Mouse (Mus musculus) MEL (cell line): ENCODE measurements around the gene Gnat2. TPM values are rescaled to one million over a fixed set of nuclear protein-coding genes. Genes with fewer than 3 reads are reported as not detected.
A peak's percentile ranks its signal among the peaks of the same experiment; 100 is the strongest.

Experiments
- DNase-seq: peaks from one replicate; pipeline ENCODE4 v3.0.0; 2011; ENCODE audit warnings: low read depth, low spot score
- H3K27ac ChIP-seq: 2 replicates; pipeline ENCODE4 v1.5.1; 2012; ENCODE audit warnings: low read depth, mild to moderate bottlenecking, control low read depth, low read length, moderate library complexity; ENCODE audit not compliant: control insufficient read depth
- H3K27me3 ChIP-seq, 2 experiments: fragments of 150-350 bp in 1 of 2; sonication (generic) in 1 of 2; 2 replicates each; pipeline ENCODE4 v1.6.1; 2012; ENCODE audit warnings: low read length in 2 of 2, mild to moderate bottlenecking in 2 of 2, improper control_type of control experiment in 1 of 2, moderate library complexity in 1 of 2; ENCODE audit not compliant: insufficient read depth in 2 of 2, control insufficient read depth in 1 of 2
- H3K36me3 ChIP-seq, 2 experiments: 2 replicates each; pipeline ENCODE4 v1.6.1; 2012 to 2014; ENCODE audit warnings: low read length in 2 of 2, improper control_type of control experiment in 1 of 2, inconsistent platforms in 1 of 2, mild to moderate bottlenecking in 1 of 2; ENCODE audit not compliant: insufficient read depth in 2 of 2, control insufficient read depth in 1 of 2
- H3K4me1 ChIP-seq, 2 experiments: fragments of 150-350 bp in 1 of 2; sonication (generic) in 1 of 2; 2 replicates each; pipeline ENCODE4 v1.6.1; 2012; ENCODE audit warnings: low read length in 2 of 2, improper control_type of control experiment in 1 of 2, mild to moderate bottlenecking in 1 of 2; ENCODE audit not compliant: insufficient read depth in 2 of 2, control insufficient read depth in 1 of 2
- H3K4me3 ChIP-seq, 2 experiments: fragments of 150-350 bp in 1 of 2; sonication (generic) in 1 of 2; 2 replicates each; pipeline ENCODE4 v1.5.1; 2012; ENCODE audit warnings: low read depth in 2 of 2, low read length in 2 of 2, mild to moderate bottlenecking in 2 of 2, moderate library complexity in 2 of 2, control low read depth in 1 of 2, improper control_type of control experiment in 1 of 2; ENCODE audit not compliant: control insufficient read depth in 1 of 2, insufficient read depth in 1 of 2
- H3K79me2 ChIP-seq: 2 replicates; pipeline ENCODE4 v1.6.1; 2012; ENCODE audit warnings: mild to moderate bottlenecking, low read length, moderate library complexity; ENCODE audit not compliant: control insufficient read depth, poor library complexity, insufficient read depth
- H3K9ac ChIP-seq: 2 replicates; pipeline ENCODE4 v1.6.1; 2012; ENCODE audit warnings: low read depth, mild to moderate bottlenecking, control low read depth, low read length, moderate library complexity; ENCODE audit not compliant: control insufficient read depth, poor library complexity, severe bottlenecking
- H3K9me3 ChIP-seq: fragments of 150-350 bp; sonication (generic); replicated peaks from 2 replicates; pipeline ENCODE4 v1.6.1; 2012; ENCODE audit warnings: mild to moderate bottlenecking, low read length, improper control_type of control experiment, moderate library complexity; ENCODE audit not compliant: insufficient read depth
- CTCF ChIP-seq, 3 experiments: IDR thresholded peaks in 2 of 3; conservative IDR thresholded peaks in 1 of 3; 2 replicates each; pipeline ENCODE4 v1.5.1; 2011 to 2012; ENCODE audit warnings: low read length in 3 of 3, low read depth in 2 of 3, mild to moderate bottlenecking in 2 of 3, improper control_type of control experiment in 1 of 3, inconsistent platforms in 1 of 3, mixed read lengths in 1 of 3, moderate library complexity in 1 of 3; ENCODE audit not compliant: control insufficient read depth in 1 of 3, insufficient read depth in 1 of 3, poor library complexity in 1 of 3, severe bottlenecking in 1 of 3
- ETS1 ChIP-seq: IDR thresholded peaks from 2 replicates; pipeline ENCODE4 v1.6.1; 2012; ENCODE audit warnings: low read depth, mild to moderate bottlenecking, inconsistent platforms, low read length, improper control_type of control experiment, moderate library complexity
- HCFC1 ChIP-seq: IDR thresholded peaks from 2 replicates; pipeline ENCODE4 v1.6.1; 2012; ENCODE audit warnings: low read depth, mild to moderate bottlenecking, inconsistent platforms, low read length, improper control_type of control experiment, moderate library complexity
- JUND ChIP-seq: IDR thresholded peaks from 2 replicates; pipeline ENCODE4 v1.6.1; 2011; ENCODE audit warnings: low read depth, mild to moderate bottlenecking, improper control_type of control experiment, low read length
- KAT2A ChIP-seq: conservative IDR thresholded peaks from 2 replicates; pipeline ENCODE4 v1.6.1; 2012; ENCODE audit warnings: low read depth, low read length, improper control_type of control experiment, inconsistent platforms
- MAFK ChIP-seq: IDR thresholded peaks from 2 replicates; pipeline ENCODE4 v1.6.1; 2011; ENCODE audit warnings: low read depth, mild to moderate bottlenecking, low read length, improper control_type of control experiment, borderline replicate concordance
- MAZ ChIP-seq: IDR thresholded peaks from 2 replicates; pipeline ENCODE4 v1.6.1; 2012; ENCODE audit warnings: low read depth, mild to moderate bottlenecking, inconsistent platforms, low read length, improper control_type of control experiment
- RAD21 ChIP-seq: IDR thresholded peaks from 2 replicates; pipeline ENCODE4 v1.6.1; 2011; ENCODE audit warnings: mild to moderate bottlenecking, low read depth, low read length, improper control_type of control experiment
- RCOR1 ChIP-seq: IDR thresholded peaks from 2 replicates; pipeline ENCODE4 v1.6.1; 2012; ENCODE audit warnings: low read depth, mild to moderate bottlenecking, inconsistent platforms, low read length, improper control_type of control experiment
- SMC3 ChIP-seq: IDR thresholded peaks from 2 replicates; pipeline ENCODE4 v1.6.1; 2011; ENCODE audit warnings: low read depth, low read length, improper control_type of control experiment
- TAL1 ChIP-seq: IDR thresholded peaks from 2 replicates; pipeline ENCODE4 v1.6.1; 2012; ENCODE audit warnings: mild to moderate bottlenecking, inconsistent platforms, low read length, moderate library complexity, mixed read lengths
- USF2 ChIP-seq, 2 experiments: IDR thresholded peaks; 2 replicates each; pipeline ENCODE4 v1.6.1; 2011 to 2012; ENCODE audit warnings: improper control_type of control experiment in 2 of 2, low read length in 2 of 2, borderline replicate concordance in 1 of 2, inconsistent platforms in 1 of 2, low read depth in 1 of 2, mild to moderate bottlenecking in 1 of 2; ENCODE audit not compliant: insufficient read depth in 1 of 2
- ZC3H11A ChIP-seq: IDR thresholded peaks from 2 replicates; pipeline ENCODE4 v1.6.1; 2012; ENCODE audit warnings: low read depth, mild to moderate bottlenecking, inconsistent platforms, low read length, improper control_type of control experiment
- ZKSCAN1 ChIP-seq: IDR thresholded peaks from 2 replicates; pipeline ENCODE4 v1.6.1; 2012; ENCODE audit warnings: low read depth, mild to moderate bottlenecking, inconsistent platforms, low read length, improper control_type of control experiment, moderate library complexity
- polyA plus RNA-seq, 2 experiments: library from polyadenylated mRNA; stranded (reverse) in 1 of 2; unstranded in 1 of 2; fragments of >175 nt in 1 of 2; fragments of >200 nt in 1 of 2; gene quantifications; 2 replicates each; pipeline versions ENCODE4 v1.2.1 to v1.2.4; 2012; ENCODE audit warnings: low replicate concordance in 2 of 2, low read depth in 1 of 2; ENCODE audit not compliant: insufficient read length in 2 of 2, insufficient read depth in 1 of 2, missing spikeins in 1 of 2
- total RNA-seq: library from RNA; depleted of rRNA; stranded (reverse); fragments of 300-350 nt; gene quantifications from 2 replicates; pipeline ENCODE4 v1.2.3, GENCODE M21; 2012

Gene Gnat2
- total and polyA plus RNA-seq, 3 experiments: 4.7 to 12.4 TPM; not detected in 1

DNA sequence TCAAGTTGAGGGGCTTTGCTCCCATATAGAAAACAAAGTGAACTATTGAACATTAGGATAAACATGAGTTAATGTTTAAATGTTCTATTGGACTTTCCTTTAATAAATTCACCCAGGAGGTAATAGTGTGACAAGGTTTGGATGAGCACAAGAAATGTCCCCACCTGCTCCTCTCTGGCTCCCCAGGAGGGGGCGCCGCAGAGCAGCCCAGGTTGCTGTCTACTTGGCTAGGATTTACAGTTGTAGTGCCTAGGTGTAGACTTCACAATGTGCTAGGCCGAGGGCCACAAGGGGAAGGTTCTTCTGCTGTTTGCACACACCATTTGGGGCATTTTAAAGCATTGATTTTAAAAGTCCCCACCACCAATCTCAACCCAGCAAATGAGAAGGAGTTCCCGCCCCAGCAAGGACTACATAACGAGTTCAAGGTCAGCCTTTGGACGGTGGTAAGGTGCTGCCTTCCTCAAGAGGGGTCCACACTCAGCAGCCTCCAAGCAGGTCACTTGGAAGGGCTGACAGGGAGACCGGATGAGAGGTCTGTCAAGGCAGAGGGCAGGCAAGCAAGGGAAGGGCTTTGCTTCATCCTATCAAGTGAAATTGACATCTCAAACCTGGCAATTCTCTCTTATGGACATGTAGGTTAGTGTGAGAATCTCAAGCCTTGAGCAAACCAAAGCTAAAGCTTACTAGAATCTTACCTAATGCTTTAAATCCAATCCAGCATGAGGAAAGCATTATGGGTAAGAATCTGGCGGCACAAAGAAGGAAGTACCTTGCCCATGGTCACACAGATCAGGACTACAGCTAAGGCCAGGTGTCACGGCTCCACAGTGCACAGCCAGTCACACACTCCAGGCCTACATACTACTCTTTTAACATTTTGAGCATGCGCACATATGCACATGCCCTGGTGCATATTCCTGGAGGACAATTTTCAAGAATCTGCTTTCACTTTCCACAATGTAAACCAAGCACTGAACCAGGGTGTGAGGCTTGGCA lies 22.0 kb upstream of the Gnat2 start:
- peaks cover 4 to 9% of the 10 kb centered on the region in 2 experiments; a peak in 3 of 4 replicates for H3K4me1 ChIP-seq
- H3K36me3 ChIP-seq: peaks cover 3 to 7% of the 10 kb centered on the region in 2 experiments; a peak in 2 of 4 replicates
- H3K27me3 ChIP-seq: no peaks in the 10 kb centered on the region
- H3K9me3 ChIP-seq: no peaks in the 10 kb centered on the region
- H3K4me3 ChIP-seq: peak overlapping the region; percentile 52 to 53
- no peak overlapping the region for H3K27ac ChIP-seq
- peak; percentile 82 for DNase-seq
- TF ChIP-seq CTCF (IDR thresholded peaks at IDR 0.05 in 2 of 3, conservative IDR thresholded peaks at IDR 0.05 in 1 of 3; ENCODE audit: control insufficient read depth in 1 of 3, insufficient read depth in 1 of 3, low read depth in 2 of 3, low read length in 3 of 3, poor library complexity in 1 of 3, severe bottlenecking in 1 of 3) (peak; percentile 94 to 95 (median 94)), ETS1 (no peak), KAT2A (no peak), TAL1 (no peak), HCFC1 (0 out of 2 replicates have a peak, but pooled peaks have one; percentile 12), RAD21 (peak; percentile 69), SMC3 (peak; percentile 94), RCOR1 (peak; percentile 27; the same call in 1 of the 2 replicates), ZC3H11A (peak; percentile 37; the same call in 1 of the 2 replicates)
- H3K79me2 ChIP-seq: no peaks in the 10 kb centered on the region
- H3K9ac ChIP-seq: peak overlapping the region; percentile 60

DNA sequence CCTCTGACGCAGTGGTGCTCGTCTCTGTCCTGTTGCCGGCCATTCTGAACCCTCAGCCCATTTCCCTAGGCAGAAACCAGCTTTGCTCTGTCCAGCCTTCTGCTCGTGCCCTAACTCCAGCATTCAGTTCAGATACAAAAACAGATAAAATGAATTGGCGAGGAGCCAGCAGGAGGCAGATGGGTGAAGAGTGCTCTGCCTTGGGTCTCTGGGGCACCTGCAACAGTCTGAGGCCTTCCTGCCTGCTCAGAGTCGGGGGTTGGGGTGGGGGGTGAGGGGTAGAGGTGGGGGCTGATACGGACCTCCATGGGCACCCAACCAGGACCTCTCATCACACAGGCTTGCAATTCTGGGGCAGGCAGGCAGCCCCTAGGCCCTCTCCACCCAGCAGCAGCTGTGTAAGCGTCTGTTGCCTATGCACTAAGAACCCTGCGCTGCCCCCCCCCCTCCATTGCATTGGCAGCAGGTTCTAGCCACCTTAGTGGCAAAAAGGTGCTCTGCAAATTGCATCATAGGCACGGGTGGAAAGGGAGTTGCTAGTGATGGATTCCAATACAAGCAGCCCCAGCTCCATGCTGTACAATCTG lies 19.5 kb upstream of the Gnat2 start:
- no peak overlapping the region for H3K27ac ChIP-seq
- peaks cover 7% of the 10 kb centered on the region in 2 experiments for H3K36me3 ChIP-seq
- H3K27me3 ChIP-seq: no peaks in the 10 kb centered on the region
- H3K9ac ChIP-seq: no peak overlapping the region
- no peaks in the 10 kb centered on the region for H3K79me2 ChIP-seq
- no peaks in the 10 kb centered on the region for H3K9me3 ChIP-seq
- DNase-seq: no peak
- no peak overlapping the region for H3K4me3 ChIP-seq
- H3K4me1 ChIP-seq: peaks cover 4 to 9% of the 10 kb centered on the region in 2 experiments; a peak in 3 of 4 replicates
- no peak for TF ChIP-seq ETS1
- no peak for TF ChIP-seq ZKSCAN1
- no peak for TF ChIP-seq MAZ
- TF ChIP-seq JUND: no peak
- TF ChIP-seq RAD21: no peak
- no peak for TF ChIP-seq MAFK
- no peak for TF ChIP-seq USF2 (IDR thresholded peaks at IDR 0.05; ENCODE audit: borderline replicate concordance in 1 of 2, insufficient read depth in 1 of 2, low read depth in 1 of 2, low read length in 2 of 2)
